Mouse (Mus musculus) forebrain, embryonic 13.5 days (tissue): ENCODE measurements at regions not wholly inside any gene's neighbourhood (a gene's known extent, or its start where the extent isn't known, plus 50 kb on each side); places are given as distances from the start of the nearest gene placed in this dataset.

Experiments
- ATAC-seq: fragments of 200-750 bp; cut with Nextera tagmentation; 2 replicates; pipeline ENCODE4 v1.8.0; 2017
- H3K27ac ChIP-seq: fragments of 300-500 bp; sonication (generic); 2 replicates; pipeline ENCODE4 v1.5.1; 2015; ENCODE audit warnings: inconsistent platforms, mild to moderate bottlenecking, moderate library complexity
- H3K27me3 ChIP-seq: fragments of 300-500 bp; sonication (generic); 2 replicates; pipeline ENCODE4 v1.6.1; 2015; ENCODE audit warnings: mild to moderate bottlenecking, inconsistent platforms
- H3K36me3 ChIP-seq: fragments of 300-500 bp; sonication (generic); 2 replicates; pipeline ENCODE4 v1.6.1; 2015; ENCODE audit warnings: mild to moderate bottlenecking, inconsistent platforms; ENCODE audit not compliant: poor library complexity, severe bottlenecking
- H3K4me1 ChIP-seq: fragments of 300-500 bp; sonication (generic); 2 replicates; pipeline ENCODE4 v1.6.1; 2015; ENCODE audit warnings: inconsistent platforms
- H3K4me2 ChIP-seq: fragments of 300-500 bp; sonication (generic); 2 replicates; pipeline ENCODE4 v1.6.1; 2015; ENCODE audit warnings: inconsistent platforms, mild to moderate bottlenecking, moderate library complexity
- H3K4me3 ChIP-seq: fragments of 300-500 bp; sonication (generic); 2 replicates; pipeline ENCODE4 v1.5.1; 2015; ENCODE audit warnings: mild to moderate bottlenecking, inconsistent platforms
- H3K9ac ChIP-seq: fragments of 300-500 bp; sonication (generic); 2 replicates; pipeline ENCODE4 v1.6.1; 2015; ENCODE audit warnings: mild to moderate bottlenecking, inconsistent platforms
- H3K9me3 ChIP-seq: fragments of 300-500 bp; sonication (generic); replicated peaks from 2 replicates; pipeline ENCODE4 v1.6.1; 2016; ENCODE audit warnings: inconsistent platforms
- WGBS: fragments of 180-500 bp; shearing (Covaris S2); methylation state at CpG from one replicate; pipeline ENCODE4 v1.1.7; 2015; 5-methylcytosine and 5-hydroxymethylcytosine counted together

- H3K4me2 ChIP-seq = no peak overlapping the region
- no peak for ATAC-seq
- no peaks in the 10 kb centered on the region for H3K4me1 ChIP-seq
- H3K4me3 ChIP-seq = no peak overlapping the region
- no peak overlapping the region for H3K9ac ChIP-seq
- 76% methylated on average over 3 of the region's 3 CpGs for WGBS
- no peaks in the 10 kb centered on the region for H3K36me3 ChIP-seq
- H3K27ac ChIP-seq = no peak overlapping the region
- H3K27me3 ChIP-seq = no peaks in the 10 kb centered on the region
- no peaks in the 10 kb centered on the region for H3K9me3 ChIP-seq
Observed at GRCm38 (mm10) chr11:112067176-112067575, 714.8 kb upstream of the Sox9 start.

- Histone ChIP-seq H3K27me3 (no peaks in the 10 kb centered on the region), H3K4me1 (no peaks in the 10 kb centered on the region), H3K27ac (no peak overlapping the region), H3K4me3 (no peak overlapping the region), H3K36me3 (no peaks in the 10 kb centered on the region), H3K9me3 (no peaks in the 10 kb centered on the region), H3K4me2 (no peak overlapping the region), H3K9ac (no peak overlapping the region)
- WGBS = 81% methylated on average over 4 of the region's 4 CpGs
- ATAC-seq = no peak
Observed at GRCm38 (mm10) chr11:112068821-112069220, 713.2 kb upstream of the Sox9 start.

- no peak overlapping the region for H3K4me2 ChIP-seq
- no peak overlapping the region for H3K27ac ChIP-seq
- H3K9ac ChIP-seq = no peak overlapping the region
- H3K36me3 ChIP-seq = no peaks in the 10 kb centered on the region
- no peaks in the 10 kb centered on the region for H3K9me3 ChIP-seq
- no peaks in the 10 kb centered on the region for H3K27me3 ChIP-seq
- no peaks in the 10 kb centered on the region for H3K4me1 ChIP-seq
- ATAC-seq = no peak
- WGBS = 77% methylated on average over 7 of the region's 7 CpGs
- no peak overlapping the region for H3K4me3 ChIP-seq
Observed at GRCm38 (mm10) chr11:112071571-112071970, 710.5 kb upstream of the Sox9 start.

- Histone ChIP-seq H3K4me2 (no peak overlapping the region), H3K27ac (no peak overlapping the region), H3K9me3 (no peaks in the 10 kb centered on the region), H3K27me3 (no peaks in the 10 kb centered on the region), H3K36me3 (no peaks in the 10 kb centered on the region), H3K9ac (no peak overlapping the region), H3K4me1 (no peaks in the 10 kb centered on the region), H3K4me3 (no peak overlapping the region)
- ATAC-seq = no peak
- WGBS = 91% methylated on average over 4 of the region's 4 CpGs
Observed at GRCm38 (mm10) chr11:112081386-112081785, 700.6 kb upstream of the Sox9 start.

GRCm38 (mm10) chr11:112083019-112083418 is 699.0 kb upstream of the Sox9 start:
- no peak for ATAC-seq
- Histone ChIP-seq H3K4me1 (no peaks in the 10 kb centered on the region), H3K36me3 (no peaks in the 10 kb centered on the region), H3K4me3 (no peak overlapping the region), H3K27me3 (no peaks in the 10 kb centered on the region), H3K27ac (no peak overlapping the region), H3K4me2 (no peak overlapping the region), H3K9ac (no peak overlapping the region), H3K9me3 (no peaks in the 10 kb centered on the region)
- WGBS = 48% methylated on average over 4 of the region's 4 CpGs

GRCm38 (mm10) chr11:112092168-112092567 is 689.9 kb upstream of the Sox9 start:
- 89% methylated on average over 8 of the region's 8 CpGs for WGBS
- no peaks in the 10 kb centered on the region for H3K9me3 ChIP-seq

GRCm38 (mm10) chr11:112095009-112095408 is 687.0 kb upstream of the Sox9 start:
- Histone ChIP-seq H3K36me3 (no peaks in the 10 kb centered on the region), H3K4me1 (no peaks in the 10 kb centered on the region), H3K4me3 (no peak overlapping the region), H3K9me3 (no peaks in the 10 kb centered on the region), H3K4me2 (no peak overlapping the region), H3K27me3 (no peaks in the 10 kb centered on the region), H3K9ac (no peak overlapping the region), H3K27ac (no peak overlapping the region)
- WGBS = 53% methylated on average over 3 of the region's 3 CpGs
- ATAC-seq = no peak

More at GRCm38 (mm10) chr11:112092168-112092567, 689.9 kb upstream of the Sox9 start:
- Histone ChIP-seq H3K4me3 (no peak overlapping the region), H3K27me3 (no peaks in the 10 kb centered on the region), H3K4me1 (no peaks in the 10 kb centered on the region), H3K36me3 (no peaks in the 10 kb centered on the region), H3K9ac (no peak overlapping the region), H3K27ac (no peak overlapping the region), H3K4me2 (no peak overlapping the region)
- ATAC-seq = no peak

DNA sequence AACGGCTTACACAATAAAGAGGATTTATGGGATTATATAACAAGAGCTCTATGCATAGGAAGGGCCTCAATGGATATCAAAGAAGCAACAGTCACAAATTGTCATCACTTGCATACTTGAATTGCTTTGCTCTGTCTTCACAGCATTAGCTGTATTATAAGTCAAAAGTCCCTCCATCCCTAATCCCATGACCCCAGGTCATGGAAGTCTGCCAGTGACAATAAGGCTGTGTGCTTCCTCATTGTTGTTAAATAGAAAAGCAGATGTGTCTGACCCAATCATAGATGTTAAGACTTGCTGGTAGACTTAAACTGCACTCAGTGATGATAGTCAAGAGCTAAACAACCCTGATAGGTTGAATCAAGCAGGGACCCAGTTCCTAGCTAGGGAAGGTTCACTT is 683.9 kb upstream of the Sox9 start:
- Histone ChIP-seq H3K9me3 (no peaks in the 10 kb centered on the region), H3K4me2 (no peak overlapping the region), H3K27me3 (no peaks in the 10 kb centered on the region), H3K9ac (no peak overlapping the region), H3K36me3 (no peaks in the 10 kb centered on the region), H3K27ac (no peak overlapping the region), H3K4me1 (no peaks in the 10 kb centered on the region), H3K4me3 (no peak overlapping the region)
- WGBS = 54% methylated on average over 1 of the region's 1 CpGs
- ATAC-seq = no peak

GRCm38 (mm10) chr11:112103252-112103651 is 678.8 kb upstream of the Sox9 start:
- Histone ChIP-seq H3K36me3 (no peaks in the 10 kb centered on the region), H3K4me2 (no peak overlapping the region), H3K27me3 (no peaks in the 10 kb centered on the region), H3K27ac (no peak overlapping the region), H3K9me3 (no peaks in the 10 kb centered on the region), H3K9ac (no peak overlapping the region), H3K4me1 (no peaks in the 10 kb centered on the region), H3K4me3 (no peak overlapping the region)
- 55% methylated on average over 2 of the region's 2 CpGs for WGBS
- no peak for ATAC-seq

DNA sequence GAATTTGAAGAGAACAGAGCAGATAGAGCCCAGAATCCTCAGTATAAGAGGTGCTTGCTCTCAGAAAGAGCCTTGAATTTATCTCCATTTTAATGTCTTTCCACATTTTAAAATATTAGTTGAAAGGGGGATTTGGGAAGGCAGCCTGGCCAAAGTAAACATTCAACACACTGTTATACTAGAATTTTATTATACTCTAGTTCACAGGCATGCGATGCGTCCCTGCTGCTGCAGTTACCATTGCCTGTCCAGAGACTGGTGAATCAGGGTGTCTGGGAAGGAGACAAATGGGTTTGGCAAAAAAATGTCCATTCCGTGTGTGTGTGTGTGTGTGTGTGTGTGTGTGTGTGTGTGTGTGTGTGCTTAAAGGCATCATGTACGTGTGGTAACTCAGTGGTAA is 675.1 kb upstream of the Sox9 start:
- Histone ChIP-seq H3K4me2 (no peak overlapping the region), H3K36me3 (no peaks in the 10 kb centered on the region), H3K27me3 (no peaks in the 10 kb centered on the region), H3K4me1 (no peaks in the 10 kb centered on the region), H3K4me3 (no peak overlapping the region), H3K27ac (no peak overlapping the region), H3K9ac (no peak overlapping the region), H3K9me3 (no peaks in the 10 kb centered on the region)
- ATAC-seq = no peak
- 84% methylated on average over 4 of the region's 4 CpGs for WGBS

DNA sequence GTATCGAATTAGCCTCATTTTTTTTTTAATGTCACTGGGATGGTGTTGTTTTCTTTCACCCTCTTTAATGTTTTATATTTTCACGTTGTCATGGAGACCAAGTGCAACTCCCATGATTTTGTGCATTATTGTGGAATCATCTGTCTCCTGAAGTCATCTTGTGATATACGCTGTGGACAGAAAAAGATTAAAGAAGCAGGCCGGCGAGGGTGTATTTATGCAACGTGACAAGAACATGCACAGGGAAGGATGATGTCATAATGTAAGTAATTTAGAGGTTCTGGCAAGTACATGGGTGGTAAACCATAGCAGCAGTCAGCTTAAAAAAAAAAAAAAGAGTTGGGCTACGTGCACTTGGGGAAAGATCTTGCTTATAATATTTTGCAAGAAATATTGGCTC is 674.7 kb upstream of the Sox9 start:
- Histone ChIP-seq H3K4me1 (no peaks in the 10 kb centered on the region), H3K36me3 (no peaks in the 10 kb centered on the region), H3K4me3 (no peak overlapping the region), H3K27ac (no peak overlapping the region), H3K4me2 (no peak overlapping the region), H3K9ac (no peak overlapping the region), H3K27me3 (no peaks in the 10 kb centered on the region), H3K9me3 (no peaks in the 10 kb centered on the region)
- no peak for ATAC-seq
- WGBS = 74% methylated on average over 7 of the region's 7 CpGs

DNA sequence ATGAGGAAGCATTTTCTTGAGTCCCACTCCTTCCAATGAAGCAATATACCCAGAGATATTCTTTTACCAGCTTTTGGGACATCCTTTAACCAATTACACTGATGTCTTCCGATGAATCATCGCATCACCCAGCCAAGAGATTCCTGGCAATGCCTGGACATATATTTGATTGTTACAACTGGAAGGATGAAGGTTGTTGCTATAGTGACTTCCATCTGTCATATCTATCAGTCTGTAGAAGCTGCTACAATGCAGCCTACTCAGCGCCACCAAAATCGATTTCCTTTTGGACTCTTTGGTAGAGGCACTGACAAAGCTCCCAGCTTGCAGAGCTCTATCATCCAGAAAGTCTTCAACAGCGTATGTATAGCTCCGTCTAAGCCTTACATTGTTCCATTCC is 661.0 kb upstream of the Sox9 start:
- Histone ChIP-seq H3K9ac (no peak overlapping the region), H3K4me1 (peaks cover 3% of the 10 kb centered on the region; the same call in 1 of the 2 replicates), H3K36me3 (no peaks in the 10 kb centered on the region), H3K27me3 (no peaks in the 10 kb centered on the region), H3K4me2 (no peak overlapping the region), H3K9me3 (no peaks in the 10 kb centered on the region), H3K4me3 (no peak overlapping the region), H3K27ac (no peak overlapping the region)
- no peak for ATAC-seq
- 90% methylated on average over 6 of the region's 6 CpGs for WGBS

DNA sequence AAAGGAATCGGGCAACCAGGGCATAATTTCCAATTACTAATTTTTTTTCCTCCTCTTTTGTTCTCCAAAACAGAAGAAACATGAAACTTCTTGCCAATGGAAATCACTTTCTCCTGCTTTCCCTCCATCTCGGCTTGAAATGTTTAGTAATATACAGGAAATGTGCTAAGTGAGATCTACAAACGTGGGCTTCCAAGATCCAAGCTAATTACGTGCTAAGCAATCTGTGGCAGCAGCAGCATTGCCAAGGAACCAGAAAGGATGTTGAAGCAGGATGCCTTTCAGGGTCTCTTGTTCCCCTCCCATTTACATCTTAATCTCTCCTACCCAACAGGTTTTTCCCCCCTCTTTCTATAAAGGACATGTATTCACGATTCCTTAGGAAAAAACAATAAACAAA is 660.2 kb upstream of the Sox9 start:
- H3K36me3 ChIP-seq = no peaks in the 10 kb centered on the region
- no peak overlapping the region for H3K27ac ChIP-seq
- 45% methylated on average over 5 of the region's 5 CpGs for WGBS

More for the DNA sequence above, 660.2 kb upstream of the Sox9 start:
- Histone ChIP-seq H3K4me2 (no peak overlapping the region), H3K9ac (no peak overlapping the region), H3K27me3 (no peaks in the 10 kb centered on the region), H3K4me1 (peaks cover 3% of the 10 kb centered on the region; the same call in 1 of the 2 replicates), H3K4me3 (no peak overlapping the region), H3K9me3 (no peaks in the 10 kb centered on the region)
- ATAC-seq = no peak
